Mouse (Mus musculus): ENCODE results near the gene Akap13. TPM values are rescaled to one million over a fixed set of nuclear protein-coding genes. Genes with fewer than 3 reads are reported as not detected.

The Akap13 gene
- polyA plus RNA-seq, 1 experiment from 2014 or later, result 25.7 TPM

DNA sequence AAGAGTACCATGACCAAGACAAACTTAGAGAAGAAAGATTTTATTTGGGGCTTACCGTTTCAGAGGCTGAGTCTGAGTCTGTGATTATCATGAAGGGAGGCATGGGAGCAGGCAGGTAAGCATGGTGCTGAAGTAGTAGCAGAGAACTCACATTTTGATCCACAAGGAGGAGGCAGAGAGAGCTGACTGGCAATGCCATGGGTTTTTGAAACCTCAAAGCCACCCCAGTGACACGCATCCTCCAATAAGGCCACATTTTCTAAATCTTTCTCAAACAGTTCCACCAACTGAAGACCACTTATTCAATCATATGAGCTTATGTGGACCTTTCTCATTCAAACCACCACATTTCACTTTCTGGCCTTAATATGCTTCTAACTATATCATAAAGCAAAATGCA, 121.5 kb downstream of the Akap13 start:
- TF ChIP-seq CTCF (IDR thresholded peaks at IDR 0.05; ENCODE audit: low read depth) (peak; percentile 31; the same call in 1 of the 2 replicates), EP300 (IDR thresholded peaks at IDR 0.05; ENCODE audit: low read depth) (no peak)
- DNase-seq (no peak), ATAC-seq (no peak)
- 82% methylated on average over 2 of the region's 2 CpGs for WGBS (ENCODE audit: insufficient replicate concordance)
- Histone ChIP-seq H3K27ac (ENCODE audit: low read depth) (no peak overlapping the region), H3K4me2 (ENCODE audit: low read depth, low read length) (no peak overlapping the region), H3K36me3 (replicated peaks; ENCODE audit: insufficient read depth, low read length) (0 out of 2 replicates have a peak, but pooled peaks cover 5% of the 10 kb centered on the region), H3K9ac (replicated peaks) (no peak overlapping the region), H3K4me3 (ENCODE audit: low read depth, low read length) (no peak overlapping the region), H3K27me3 (ENCODE audit: insufficient read depth, low read length) (no peaks in the 10 kb centered on the region), H3K4me1 (ENCODE audit: insufficient read depth) (peaks cover 19% of the 10 kb centered on the region), H3K9me3 (ENCODE audit: low read length) (no peaks in the 10 kb centered on the region)

DNA sequence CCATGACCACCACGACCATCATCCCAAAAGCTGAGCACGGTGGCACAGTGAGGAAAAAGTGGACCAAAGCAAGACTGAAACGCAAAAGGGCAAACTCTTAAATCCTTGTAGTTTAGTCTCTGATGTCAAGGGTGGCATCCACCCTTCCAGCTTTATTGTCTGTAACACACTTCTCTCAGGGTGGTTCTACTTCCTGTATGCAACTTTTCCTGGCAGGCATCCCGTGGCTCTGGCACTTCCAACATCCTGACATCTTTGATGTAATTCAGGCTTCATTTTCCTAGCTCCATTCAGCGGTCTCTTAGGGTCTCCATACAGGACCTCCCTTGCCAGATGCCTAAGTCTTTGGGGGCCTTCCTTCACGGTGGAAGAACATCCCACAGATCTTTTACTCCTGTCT, 122.0 kb downstream of the Akap13 start:
- Histone ChIP-seq H3K4me2 (ENCODE audit: low read depth, low read length) (no peak overlapping the region), H3K9ac (replicated peaks) (no peak overlapping the region), H3K4me3 (ENCODE audit: low read depth, low read length) (no peak overlapping the region), H3K4me1 (ENCODE audit: insufficient read depth) (peaks cover 14% of the 10 kb centered on the region), H3K36me3 (replicated peaks; ENCODE audit: insufficient read depth, low read length) (0 out of 2 replicates have a peak, but pooled peaks cover 5% of the 10 kb centered on the region), H3K27ac (ENCODE audit: low read depth) (no peak overlapping the region), H3K27me3 (ENCODE audit: insufficient read depth, low read length) (no peaks in the 10 kb centered on the region), H3K9me3 (ENCODE audit: low read length) (no peaks in the 10 kb centered on the region)
- TF ChIP-seq CTCF (IDR thresholded peaks at IDR 0.05; ENCODE audit: low read depth), result no peak
- no peak for TF ChIP-seq EP300 (IDR thresholded peaks at IDR 0.05; ENCODE audit: low read depth)
- DNase-seq, result no peak
- WGBS (ENCODE audit: insufficient replicate concordance), result 79% methylated on average over 6 of the region's 6 CpGs
- ATAC-seq, result no peak

DNA sequence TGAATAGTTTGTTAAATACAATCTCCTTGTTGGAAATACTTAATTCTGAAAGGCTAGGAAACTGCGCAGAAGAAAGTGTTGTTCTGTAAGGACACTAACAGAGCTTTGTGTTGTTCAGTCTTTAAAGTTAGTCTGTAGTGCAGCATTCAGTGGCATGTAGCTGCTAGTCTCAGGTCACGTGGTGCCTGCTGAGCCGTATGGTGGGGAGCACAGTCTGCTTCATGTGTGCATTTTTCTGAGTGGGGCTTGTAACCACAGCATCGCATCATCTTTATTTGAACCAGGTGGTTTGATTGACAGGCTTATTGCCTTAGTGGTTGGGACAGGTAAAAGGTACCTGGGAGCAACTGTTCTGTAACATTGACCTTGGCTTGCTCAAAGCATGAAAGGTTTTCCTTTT, 123.3 kb downstream of the Akap13 start:
- ATAC-seq (no peak), DNase-seq (no peak)
- H3K4me3 ChIP-seq (ENCODE audit: low read depth, low read length), result no peak overlapping the region
- H3K9ac ChIP-seq (replicated peaks), result no peak overlapping the region
- H3K36me3 ChIP-seq (replicated peaks; ENCODE audit: insufficient read depth, low read length), result 0 out of 2 replicates have a peak, but pooled peaks cover 5% of the 10 kb centered on the region
- peaks cover 13% of the 10 kb centered on the region for H3K4me1 ChIP-seq (ENCODE audit: insufficient read depth)
- no peak overlapping the region for H3K27ac ChIP-seq (ENCODE audit: low read depth)
- H3K27me3 ChIP-seq (ENCODE audit: insufficient read depth, low read length), result no peaks in the 10 kb centered on the region
- WGBS (ENCODE audit: insufficient replicate concordance), result 84% methylated on average over 4 of the region's 4 CpGs
- H3K9me3 ChIP-seq (ENCODE audit: low read length), result no peaks in the 10 kb centered on the region
- H3K4me2 ChIP-seq (ENCODE audit: low read depth, low read length), result no peak overlapping the region
- no peak for TF ChIP-seq CTCF (IDR thresholded peaks at IDR 0.05; ENCODE audit: low read depth)
- TF ChIP-seq EP300 (IDR thresholded peaks at IDR 0.05; ENCODE audit: low read depth), result no peak

DNA sequence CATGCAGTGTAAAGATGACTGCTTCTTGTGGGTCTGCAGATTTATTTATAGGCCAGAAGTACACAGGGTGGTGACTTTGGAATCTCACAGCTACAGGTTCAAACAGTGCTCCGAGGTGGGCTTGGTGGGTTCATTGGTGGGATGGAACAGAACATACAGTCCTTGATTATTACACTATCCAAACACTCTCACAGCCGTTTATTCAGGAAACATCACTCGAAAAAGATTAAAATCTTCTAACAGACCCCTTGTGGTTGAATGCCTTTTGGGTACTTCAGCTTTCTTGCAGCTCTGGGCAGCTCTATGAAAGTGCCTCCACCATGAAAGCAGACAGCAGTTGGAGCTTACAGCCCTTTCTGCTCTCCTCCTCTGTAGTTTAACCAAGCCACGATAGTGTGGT, 126.8 kb downstream of the Akap13 start:
- Histone ChIP-seq H3K36me3 (replicated peaks; ENCODE audit: insufficient read depth, low read length) (0 out of 2 replicates have a peak, but pooled peaks cover 5% of the 10 kb centered on the region), H3K4me3 (ENCODE audit: low read depth, low read length) (no peak overlapping the region), H3K4me1 (ENCODE audit: insufficient read depth) (peaks cover 6% of the 10 kb centered on the region), H3K27me3 (ENCODE audit: insufficient read depth, low read length) (no peaks in the 10 kb centered on the region), H3K4me2 (ENCODE audit: low read depth, low read length) (no peak overlapping the region), H3K27ac (ENCODE audit: low read depth) (no peak overlapping the region), H3K9me3 (ENCODE audit: low read length) (no peaks in the 10 kb centered on the region), H3K9ac (replicated peaks) (no peak overlapping the region)
- ATAC-seq (no peak), DNase-seq (no peak)
- WGBS (ENCODE audit: insufficient replicate concordance), result 39% methylated on average over 4 of the region's 4 CpGs
- no peak for TF ChIP-seq EP300 (IDR thresholded peaks at IDR 0.05; ENCODE audit: low read depth)
- TF ChIP-seq CTCF (IDR thresholded peaks at IDR 0.05; ENCODE audit: low read depth), result no peak

DNA sequence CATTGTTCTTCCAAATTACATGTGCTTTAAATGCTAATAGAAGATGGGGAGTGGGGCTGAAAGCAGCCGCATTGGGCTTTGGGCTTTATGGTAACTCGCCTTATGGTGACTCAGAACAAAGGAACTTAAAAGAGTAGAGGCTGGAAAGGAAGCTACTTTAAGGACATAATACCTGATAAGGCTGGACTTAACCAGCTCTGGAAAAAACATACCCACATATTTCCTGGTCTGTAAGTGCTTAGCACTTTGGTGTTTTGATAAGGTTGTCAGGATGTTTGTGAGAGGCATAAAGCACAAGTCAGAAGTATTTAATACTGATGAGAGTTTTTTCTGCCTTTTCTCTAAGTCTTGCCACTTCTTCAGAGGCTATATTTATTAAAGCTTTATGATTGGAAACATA, 128.8 kb downstream of the Akap13 start:
- H3K4me1 ChIP-seq (ENCODE audit: insufficient read depth), result peaks cover 16% of the 10 kb centered on the region
- DNase-seq (no peak), ATAC-seq (no peak)
- H3K9ac ChIP-seq (replicated peaks), result no peak overlapping the region
- H3K4me3 ChIP-seq (ENCODE audit: low read depth, low read length), result no peak overlapping the region
- no peaks in the 10 kb centered on the region for H3K9me3 ChIP-seq (ENCODE audit: low read length)
- 0 out of 2 replicates have a peak, but pooled peaks cover 5% of the 10 kb centered on the region for H3K36me3 ChIP-seq (replicated peaks; ENCODE audit: insufficient read depth, low read length)
- H3K4me2 ChIP-seq (ENCODE audit: low read depth, low read length), result no peak overlapping the region
- TF ChIP-seq EP300 (IDR thresholded peaks at IDR 0.05; ENCODE audit: low read depth) (no peak), CTCF (IDR thresholded peaks at IDR 0.05; ENCODE audit: low read depth) (no peak)
- 48% methylated on average over 2 of the region's 2 CpGs for WGBS (ENCODE audit: insufficient replicate concordance)
- H3K27me3 ChIP-seq (ENCODE audit: insufficient read depth, low read length), result no peaks in the 10 kb centered on the region
- H3K27ac ChIP-seq (ENCODE audit: low read depth), result no peak overlapping the region

DNA sequence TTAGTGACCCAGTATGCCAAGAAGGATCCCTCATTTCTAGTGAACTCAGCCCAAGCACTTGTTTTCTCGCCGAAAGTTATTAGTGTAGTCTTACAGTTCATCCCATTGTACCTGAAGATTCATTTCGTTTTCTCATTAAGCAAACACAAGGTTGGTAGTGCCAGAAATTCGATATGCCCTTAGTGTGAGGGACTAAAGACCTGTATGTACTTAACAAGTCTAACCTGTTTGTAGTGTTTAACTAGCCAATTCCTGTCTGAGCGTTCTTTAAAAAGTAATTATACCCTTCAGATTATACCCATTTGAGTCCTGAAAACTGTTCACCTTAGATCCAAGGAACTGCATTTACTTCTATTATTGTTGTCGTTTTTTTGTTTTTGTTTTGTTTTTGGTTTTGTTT, 130.1 kb downstream of the Akap13 start:
- Histone ChIP-seq H3K4me1 (ENCODE audit: insufficient read depth) (peaks cover 29% of the 10 kb centered on the region), H3K9me3 (ENCODE audit: low read length) (no peaks in the 10 kb centered on the region), H3K27me3 (ENCODE audit: insufficient read depth, low read length) (no peaks in the 10 kb centered on the region), H3K4me2 (ENCODE audit: low read depth, low read length) (no peak overlapping the region), H3K9ac (replicated peaks) (no peak overlapping the region), H3K36me3 (replicated peaks; ENCODE audit: insufficient read depth, low read length) (0 out of 2 replicates have a peak, but pooled peaks cover under 1% of the 10 kb centered on the region), H3K27ac (ENCODE audit: low read depth) (0 out of 2 replicates have a peak overlapping the region, but pooled peaks have one; percentile 87), H3K4me3 (ENCODE audit: low read depth, low read length) (no peak overlapping the region)
- DNase-seq (no peak), ATAC-seq (no peak)
- 74% methylated on average over 6 of the region's 6 CpGs for WGBS (ENCODE audit: insufficient replicate concordance)
- TF ChIP-seq CTCF (IDR thresholded peaks at IDR 0.05; ENCODE audit: low read depth) (no peak), EP300 (IDR thresholded peaks at IDR 0.05; ENCODE audit: low read depth) (no peak)
